Mouse (Mus musculus): ENCODE measurements around the gene Agrp.

DNA sequence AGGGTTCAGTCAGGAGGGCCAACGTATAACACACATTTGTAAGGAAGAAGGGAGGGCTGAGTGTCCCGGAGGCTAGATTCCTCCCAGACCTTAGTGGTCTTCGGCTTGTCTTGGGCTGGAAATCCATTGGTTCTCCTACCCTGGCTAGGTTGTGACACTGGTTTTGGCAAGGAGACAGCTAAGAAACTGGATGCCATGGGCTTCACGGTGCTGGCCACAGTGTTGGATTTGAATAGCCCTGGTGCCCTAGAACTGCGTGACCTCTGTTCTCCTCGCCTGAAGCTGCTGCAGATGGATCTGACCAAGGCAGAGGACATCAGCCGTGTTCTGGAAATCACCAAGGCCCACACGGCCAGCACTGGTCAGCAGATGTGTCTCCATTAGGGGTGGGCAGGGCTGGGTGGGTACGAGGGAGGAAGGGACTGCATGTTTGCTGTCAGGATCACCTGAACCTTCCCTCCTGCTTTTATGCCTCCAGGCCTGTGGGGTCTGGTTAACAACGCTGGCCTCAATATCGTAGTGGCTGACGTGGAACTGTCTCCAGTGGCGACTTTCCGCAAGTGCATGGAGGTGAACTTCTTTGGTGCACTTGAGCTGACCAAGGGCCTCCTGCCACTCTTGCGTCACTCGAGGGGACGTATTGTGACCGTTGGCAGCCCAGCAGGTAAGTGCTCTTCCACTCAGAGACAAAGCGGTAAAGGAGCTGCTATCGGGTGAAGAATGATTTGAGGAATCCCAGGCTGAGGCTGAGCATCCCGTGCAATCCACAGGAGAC is 115.0 kb downstream of the Agrp start:
- TF ChIP-seq CTCF (IDR thresholded peaks at IDR 0.05) (peak; percentile 28), EP300 (IDR thresholded peaks at IDR 0.05) (no peak)
